Mouse (Mus musculus) mouse embryonic stem cell (cell line): ENCODE results near the gene Kcnc3.

Experiments
- in situ Hi-C, 2 experiments: fragments of 300-500 bp; cut with MboI; formaldehyde crosslinking; loops; 1 replicate in 1 of 2; 3 replicates in 1 of 2; pipeline ENCODE4 v1.14.3; 2019 to 2020; ENCODE audit warnings: low sequenced_read_pairs in 2 of 2, low pct_unique_long_range_greater_than_20kb in 1 of 2, mixed read lengths in 1 of 2; ENCODE audit not compliant: unreplicated experiment in 1 of 2

Gene Kcnc3

GRCm38 (mm10) chr7:44589946-44590345 lies 518 bp upstream of the Kcnc3 start:
- in situ Hi-C loops, result loop anchor here in 1 of 2 experiments (10.0 kb wide), 1 partner anchor 55 kb away; the partner anchor contains the start of gene Spib

GRCm38 (mm10) chr7:44591348-44592116 lies 1.1 kb downstream of the Kcnc3 start:
- in situ Hi-C loops, result loop anchor here in 1 of 2 experiments (10.0 kb wide), 1 partner anchor 57 kb away; the partner anchor contains the start of gene Spib

GRCm38 (mm10) chr7:44593051-44593450 lies 2.6 kb downstream of the Kcnc3 start:
- in situ Hi-C loops, result loop anchor here in 1 of 2 experiments (10.0 kb wide), 1 partner anchor 58 kb away; the partner anchor contains the start of gene Spib

- in situ Hi-C loops, result loop anchor here in 1 of 2 experiments (10.0 kb wide), 1 partner anchor 59 kb away; the partner anchor contains the start of gene Spib
Observed at GRCm38 (mm10) chr7:44593775-44594174, 3.3 kb downstream of the Kcnc3 start.

- in situ Hi-C loops, result loop anchor here in 1 of 2 experiments (10.0 kb wide), 1 partner anchor 59 kb away; the partner anchor contains the start of gene Spib
Observed at GRCm38 (mm10) chr7:44594291-44594690, 3.8 kb downstream of the Kcnc3 start.

GRCm38 (mm10) chr7:44595131-44595561 lies 4.7 kb downstream of the Kcnc3 start:
- in situ Hi-C loops, result loop anchor here in 1 of 2 experiments (10.0 kb wide), 1 partner anchor 60 kb away; the partner anchor contains the start of gene Spib

- in situ Hi-C loops, result loop anchor here in 1 of 2 experiments (10.0 kb wide), 1 partner anchor 61 kb away; the partner anchor contains the start of gene Spib
Observed at GRCm38 (mm10) chr7:44596051-44596450, 5.6 kb downstream of the Kcnc3 start.

- in situ Hi-C loops, result loop anchor here in 1 of 2 experiments (10.0 kb wide), 1 partner anchor 62 kb away; the partner anchor contains the start of gene Spib
Observed at GRCm38 (mm10) chr7:44596996-44597538, 6.6 kb downstream of the Kcnc3 start.

- in situ Hi-C loops, result loop anchor here in 1 of 2 experiments (10.0 kb wide), 1 partner anchor 63 kb away; the partner anchor contains the start of gene Spib
Observed at GRCm38 (mm10) chr7:44597666-44598065, 7.2 kb downstream of the Kcnc3 start.

GRCm38 (mm10) chr7:44598336-44598735 lies 7.9 kb downstream of the Kcnc3 start:
- in situ Hi-C loops, result loop anchor here in 1 of 2 experiments (10.0 kb wide), 1 partner anchor 64 kb away; the partner anchor contains the start of gene Spib

GRCm38 (mm10) chr7:44600691-44601262 lies 10.3 kb downstream of the Kcnc3 start:
- in situ Hi-C loops, result no loop called here

- in situ Hi-C loops, result no loop called here
Observed at GRCm38 (mm10) chr7:44601646-44602045, 11.2 kb downstream of the Kcnc3 start.

- in situ Hi-C loops, result no loop called here
Observed at GRCm38 (mm10) chr7:44602443-44602842, 12.0 kb downstream of the Kcnc3 start.

- in situ Hi-C loops, result no loop called here
Observed at GRCm38 (mm10) chr7:44603186-44603855, 12.9 kb downstream of the Kcnc3 start.

GRCm38 (mm10) chr7:44604139-44604606 lies 13.7 kb downstream of the Kcnc3 start:
- in situ Hi-C loops, result no loop called here

GRCm38 (mm10) chr7:44604619-44605018 lies 14.2 kb downstream of the Kcnc3 start:
- in situ Hi-C loops, result no loop called here

- in situ Hi-C loops, result no loop called here
Observed at GRCm38 (mm10) chr7:44605436-44605835, 15.0 kb downstream of the Kcnc3 start.
